Mouse (Mus musculus): ENCODE measurements around the gene Cerk.

- no peak for TF ChIP-seq CTCF (IDR thresholded peaks at IDR 0.05; ENCODE audit: insufficient read depth, low read length)
- TF ChIP-seq POLR2A (IDR thresholded peaks at IDR 0.05; ENCODE audit: borderline replicate concordance, extremely low read depth, low read depth, low read length): no peak
These were observed 45.2 kb upstream of the Cerk start for GRCm38 (mm10) chr15:86231170-86231569.

Measured in lung, adult 2 months (tissue).